Mouse (Mus musculus) urinary bladder, postnatal 10 days (tissue): ENCODE results near the gene Neurl1a.

Experiments
- DNase-seq: peaks from one replicate; pipeline ENCODE4 v3.0.0; 2022; ENCODE audit warnings: low spot score

The Neurl1a gene

DNA sequence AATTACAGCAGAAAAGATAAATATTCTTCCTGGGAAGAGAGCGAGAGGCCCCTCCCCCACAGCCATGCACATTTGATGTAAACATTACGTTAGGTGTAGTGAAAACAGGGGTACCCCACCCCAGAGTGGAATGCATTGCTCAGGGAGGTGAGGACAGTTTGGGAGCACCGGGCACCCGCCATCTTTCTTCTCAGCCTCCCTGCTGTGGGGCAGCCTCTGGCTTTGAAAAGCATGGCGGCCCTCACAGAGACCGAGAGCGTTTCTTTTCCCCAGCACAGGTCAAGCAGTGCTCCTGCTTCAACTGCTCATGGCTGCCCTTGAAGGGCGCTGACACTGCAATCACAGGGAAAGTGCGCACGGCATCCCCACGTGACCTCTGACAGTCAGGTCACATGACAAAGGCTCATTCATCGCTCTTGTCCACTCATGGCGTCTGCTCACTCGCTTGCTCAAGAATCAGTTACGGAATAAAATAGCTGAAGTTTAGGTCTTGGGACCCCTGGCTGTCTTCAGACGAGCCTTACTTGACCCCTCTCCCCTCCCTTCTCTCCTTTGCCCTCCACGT, 108.3 kb downstream of the Neurl1a start:
- DNase-seq, result no peak

DNA sequence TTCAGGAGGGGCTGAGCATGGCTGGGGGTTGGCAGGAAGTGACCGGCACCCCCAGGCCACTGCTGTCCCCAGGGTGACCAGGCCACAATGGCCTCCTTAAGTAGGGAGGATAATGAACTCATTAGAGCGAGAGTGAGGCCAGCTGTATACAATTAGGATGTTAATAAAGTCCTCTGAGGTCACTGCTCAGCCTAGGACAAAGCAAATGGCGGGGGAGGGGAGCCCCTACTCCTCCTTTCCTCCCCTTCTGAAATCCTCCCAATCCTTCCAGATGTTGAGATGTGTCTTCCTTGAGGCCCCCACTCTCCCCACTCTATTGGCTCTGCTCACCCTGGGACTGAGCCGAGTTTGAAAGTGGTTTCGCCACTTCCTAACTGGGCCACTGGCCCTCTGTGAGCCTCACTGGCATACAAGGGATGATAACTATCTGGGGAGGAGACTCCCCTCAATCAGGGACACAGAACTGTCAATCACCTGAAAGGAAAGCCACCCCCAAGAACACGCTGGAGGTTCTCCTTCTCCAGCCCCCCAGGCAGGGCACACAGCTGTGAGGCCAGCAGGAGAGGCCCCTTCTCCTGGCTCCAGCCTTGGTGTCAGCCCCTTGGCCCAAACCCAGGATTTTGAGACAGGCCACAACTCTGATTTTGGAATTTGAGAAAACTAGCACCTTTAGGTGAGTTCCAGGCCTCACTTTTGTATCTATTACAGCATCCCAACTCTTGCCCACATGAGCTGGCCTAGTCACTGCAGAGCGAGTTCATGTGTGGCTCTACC, 112.9 kb downstream of the Neurl1a start:
- no peak for DNase-seq

DNA sequence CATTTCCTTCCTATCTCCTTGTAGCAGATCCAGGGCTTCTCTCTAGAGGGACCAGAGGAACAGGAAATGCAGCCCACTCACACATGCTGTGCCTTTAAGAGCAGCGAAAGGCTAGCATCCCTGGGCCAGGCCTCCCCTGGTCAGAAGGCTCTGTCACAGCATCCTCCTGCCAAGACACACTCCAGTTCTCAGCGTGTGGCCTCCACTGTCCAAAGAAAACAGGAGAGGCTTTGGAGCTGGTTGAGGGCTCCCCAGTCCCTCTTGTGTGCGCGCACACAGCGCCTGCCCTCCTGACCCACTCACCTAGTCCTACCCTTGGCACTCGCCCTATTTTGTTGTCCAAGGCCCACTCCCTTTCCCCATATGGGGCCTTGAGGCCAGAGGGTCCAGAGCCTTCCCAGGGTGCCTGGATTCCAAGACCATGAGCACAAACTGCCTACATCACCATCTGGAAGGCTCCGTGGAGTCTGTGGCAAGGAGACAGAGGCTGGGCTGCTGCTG, 113.9 kb downstream of the Neurl1a start:
- DNase-seq, result no peak

DNA sequence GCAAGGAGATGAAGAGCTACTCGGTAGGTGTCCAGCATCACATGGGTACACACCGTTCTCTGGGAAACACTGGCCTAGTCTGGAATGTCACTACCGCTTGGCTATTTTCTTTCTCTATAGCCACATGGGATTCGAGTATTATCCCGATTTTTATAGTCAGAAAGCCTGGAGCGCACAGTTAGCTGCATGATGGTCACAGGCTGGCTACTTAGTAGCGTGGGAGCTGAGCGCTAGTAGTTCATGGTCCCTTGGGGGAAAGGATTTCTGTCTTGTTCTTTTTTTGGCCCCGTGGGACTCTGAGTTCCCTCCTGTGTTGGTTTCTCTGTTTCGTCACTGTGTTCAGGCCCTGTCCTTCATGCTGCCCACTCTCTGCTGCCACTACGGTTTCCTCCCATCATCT, 119.5 kb downstream of the Neurl1a start:
- DNase-seq, result no peak

DNA sequence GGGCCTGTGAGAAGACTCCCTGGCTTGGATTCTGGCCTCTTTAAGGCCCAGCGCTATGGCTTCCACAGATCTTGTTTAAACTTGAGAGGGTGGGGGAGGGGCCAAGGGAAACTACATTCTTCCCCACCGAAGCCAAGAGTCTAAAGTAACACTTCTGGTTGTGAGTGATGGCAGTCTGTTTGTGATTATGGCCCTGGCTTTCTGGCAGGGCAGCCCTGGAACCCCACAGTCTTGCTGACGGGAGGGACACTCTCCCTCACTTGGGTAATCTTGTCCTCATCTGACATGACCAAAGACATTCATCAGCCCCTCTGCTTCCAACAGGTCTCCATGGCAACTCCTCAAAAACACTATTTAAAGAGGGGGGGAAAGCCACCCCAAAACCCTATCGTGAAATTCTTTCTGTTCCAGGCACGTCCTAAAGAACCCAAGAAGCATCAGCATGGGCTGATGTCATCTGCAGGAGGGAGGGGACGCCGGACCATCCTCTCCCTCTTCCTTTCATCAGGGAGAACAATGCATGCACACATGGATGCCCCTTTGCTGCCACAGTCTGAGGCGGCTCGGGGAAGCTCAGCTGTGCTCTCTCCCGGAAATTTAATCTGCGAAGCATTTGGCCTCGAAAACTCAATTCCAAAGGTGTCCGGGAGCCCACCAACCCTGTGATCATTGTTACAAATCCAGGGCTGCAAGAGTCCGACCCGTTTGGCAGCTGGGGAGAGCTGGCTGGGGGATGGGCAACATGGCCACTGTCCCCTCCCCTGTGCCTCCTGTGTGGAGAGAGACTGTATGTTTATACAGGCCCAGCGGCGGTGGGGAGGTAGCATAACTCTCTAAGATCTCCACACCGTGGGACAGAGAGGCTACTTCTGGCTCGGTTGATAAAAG, 122.9 kb downstream of the Neurl1a start:
- DNase-seq, result no peak

- no peak for DNase-seq
Observed at GRCm38 (mm10) chr19:47302191-47302852, 123.7 kb downstream of the Neurl1a start.

- DNase-seq, result no peak
Observed at GRCm38 (mm10) chr19:47303128-47303527, 124.5 kb downstream of the Neurl1a start.

DNA sequence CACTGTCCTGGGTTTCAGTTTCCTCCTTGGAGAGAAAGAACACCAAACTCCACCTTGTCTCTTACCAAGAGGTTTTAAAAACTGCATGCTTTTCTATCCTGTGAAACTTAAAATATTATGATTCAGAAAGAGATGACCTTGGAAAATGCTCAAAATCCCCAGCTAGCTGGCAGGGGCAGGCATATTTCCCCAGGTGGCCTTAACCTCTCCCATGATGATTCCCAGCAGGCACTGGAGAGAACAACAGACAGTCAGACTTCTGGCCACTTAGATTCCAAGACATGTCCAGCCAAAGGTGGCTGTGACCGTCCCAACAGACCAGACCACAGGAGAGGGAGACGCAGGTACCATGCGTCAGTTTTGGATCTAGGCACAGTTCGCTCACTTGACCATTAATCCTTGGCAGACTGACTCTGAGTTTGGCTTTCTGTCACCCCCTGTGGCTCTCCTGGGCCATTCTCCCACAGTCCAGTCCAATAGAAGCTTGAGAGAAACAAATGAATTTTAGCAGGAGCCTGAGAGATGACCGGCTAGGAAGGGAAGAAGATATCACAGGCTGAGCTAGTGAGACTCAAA, 125.6 kb downstream of the Neurl1a start:
- DNase-seq, result no peak

- no peak for DNase-seq
Observed at GRCm38 (mm10) chr19:47305401-47305800, 126.8 kb downstream of the Neurl1a start.

- no peak for DNase-seq
Observed at GRCm38 (mm10) chr19:47306128-47306916, 127.7 kb downstream of the Neurl1a start.

DNA sequence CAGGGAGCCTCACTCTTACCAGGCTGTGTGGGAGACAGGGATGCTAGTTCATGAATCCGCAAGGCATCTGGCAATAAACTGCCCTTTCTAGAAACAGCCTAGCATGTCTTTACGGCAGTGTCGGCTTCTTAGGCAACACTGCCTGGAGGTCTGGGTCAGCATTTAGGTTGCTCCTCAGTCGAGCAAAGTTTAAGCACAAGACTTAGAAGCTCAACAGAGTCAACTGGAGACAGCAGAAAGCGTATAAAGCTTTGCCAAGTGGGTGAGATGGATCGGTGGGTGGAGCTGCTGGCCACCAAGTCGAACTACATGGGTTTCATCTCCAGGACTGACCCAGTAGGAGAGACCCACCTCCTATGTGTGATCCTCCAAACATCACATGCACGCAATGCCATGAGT, 128.3 kb downstream of the Neurl1a start:
- no peak for DNase-seq
